Mouse (Mus musculus) small intestine, adult 2 months (tissue): Measurements from ENCODE around the gene Cyb5r3.

ENCODE experiments used
- CTCF ChIP-seq: fragments of 200-500 bp; IDR thresholded peaks from 2 replicates; pipeline ENCODE4 v1.5.1; 2012; ENCODE audit warnings: low read depth, mild to moderate bottlenecking, control low read depth, inconsistent platforms, low read length, moderate library complexity, mixed read lengths; ENCODE audit not compliant: insufficient replicate concordance, insufficient read length; ENCODE audit errors: extremely low read depth
- POLR2A ChIP-seq: fragments of 200-500 bp; IDR thresholded peaks from 2 replicates; pipeline ENCODE4 v1.6.1; 2012; ENCODE audit warnings: low read depth, mild to moderate bottlenecking, control low read depth, inconsistent platforms, low read length, moderate library complexity

- TF ChIP-seq CTCF (no peak), POLR2A (no peak)
Measured at GRCm38 (mm10) chr15:83115071-83115470, 57.3 kb downstream of the Cyb5r3 start.
